ENCODE assay signal across 8 mouse cellular contexts in genomic region chr11:80089817-80090214, GRCm38 (mm10). TPM values are rescaled to one million over a fixed set of nuclear protein-coding genes. Genes with fewer than 3 reads are reported as not detected.
DNase-seq lines count a peak whose midpoint lies in the region; ATAC-seq and TF ChIP-seq lines count a peak whose summit lies in the region.

No protein-coding gene starts in this region.

- no peaks in the 10 kb centered on the region for H3K4me1 ChIP-seq in kidney, embryonic 14.5 days (ENCODE audit: control insufficient read depth, insufficient read depth, low read length)
- H3K4me1 ChIP-seq in bone marrow, adult 2 months (ENCODE audit: control insufficient read depth, insufficient read depth, low read length): peaks cover 2% of the 10 kb centered on the region; the same call in 1 of the 2 replicates
- peaks cover 9% of the 10 kb centered on the region for H3K4me1 ChIP-seq in hindbrain, embryonic 12.5 days
- H3K4me1 ChIP-seq in midbrain, embryonic 12.5 days: peaks cover 16% of the 10 kb centered on the region

- TF ChIP-seq CTCF in bone marrow, adult 2 months (IDR thresholded peaks at IDR 0.05; ENCODE audit: control insufficient read depth, insufficient read depth, low read length): no peak

- TF ChIP-seq POLR2A in bone marrow, adult 2 months (IDR thresholded peaks at IDR 0.05; ENCODE audit: borderline replicate concordance, control insufficient read depth, low read depth, low read length): no peak

- H3K36me3 ChIP-seq in kidney, embryonic 14.5 days (ENCODE audit: control insufficient read depth, insufficient read depth, low read length): peaks cover 8% of the 10 kb centered on the region; the same call in 1 of the 2 replicates
- H3K36me3 ChIP-seq in hindbrain, embryonic 12.5 days: no peaks in the 10 kb centered on the region
- H3K36me3 ChIP-seq in midbrain, embryonic 12.5 days: no peaks in the 10 kb centered on the region

- no peak for ATAC-seq in kidney, embryonic 14.5 days (ENCODE audit: low FRiP score, low TSS enrichment)
- no peak for ATAC-seq in hindbrain, embryonic 12.5 days (ENCODE audit: low FRiP score)
- no peak for ATAC-seq in midbrain, embryonic 12.5 days (ENCODE audit: low FRiP score, low read depth)

- H3K27ac ChIP-seq in kidney, embryonic 14.5 days (ENCODE audit: low read depth, low read length): peak overlapping the region; percentile 55; the same call in 1 of the 2 replicates
- H3K27ac ChIP-seq in bone marrow, adult 2 months (ENCODE audit: control insufficient read depth, insufficient read depth, low read depth, low read length, poor library complexity): peak overlapping the region; percentile 71
- H3K27ac ChIP-seq in hindbrain, embryonic 12.5 days: no peak overlapping the region
- no peak overlapping the region; the same call in 1 of the 2 replicates for H3K27ac ChIP-seq in midbrain, embryonic 12.5 days (replicated peaks)

- under 1% methylated on average over 14 of the region's 14 CpGs for WGBS in kidney, embryonic 14.5 days
- WGBS in bone marrow, adult 2 months: under 1% methylated on average over 14 of the region's 14 CpGs
- WGBS in hindbrain, embryonic 12.5 days: 2% methylated on average over 14 of the region's 14 CpGs
- WGBS in midbrain, embryonic 12.5 days: 1% methylated on average over 14 of the region's 14 CpGs

- peak overlapping the region; percentile 99 for H3K4me3 ChIP-seq in kidney, embryonic 14.5 days (ENCODE audit: low read length)
- peak overlapping the region; percentile 98 for H3K4me3 ChIP-seq in bone marrow, adult 2 months (replicated peaks; ENCODE audit: control insufficient read depth, low read depth, low read length)
- peak overlapping the region; percentile 74 for H3K4me3 ChIP-seq in hindbrain, embryonic 12.5 days
- H3K4me3 ChIP-seq in midbrain, embryonic 12.5 days: peak overlapping the region; percentile 99

- H3K4me2 ChIP-seq in kidney, embryonic 14.5 days (replicated peaks; ENCODE audit: low read depth, low read length): peak overlapping the region; percentile 81
- H3K4me2 ChIP-seq in hindbrain, embryonic 12.5 days (replicated peaks): peak overlapping the region; percentile 84
- peak overlapping the region; percentile 92 for H3K4me2 ChIP-seq in midbrain, embryonic 12.5 days (replicated peaks)

- no peaks in the 10 kb centered on the region for H3K27me3 ChIP-seq in kidney, embryonic 14.5 days (ENCODE audit: control insufficient read depth, insufficient read depth, low read length)
- no peaks in the 10 kb centered on the region for H3K27me3 ChIP-seq in hindbrain, embryonic 12.5 days
- H3K27me3 ChIP-seq in midbrain, embryonic 12.5 days: no peaks in the 10 kb centered on the region

- H3K9me3 ChIP-seq in kidney, embryonic 14.5 days (ENCODE audit: control insufficient read depth, low read length): no peaks in the 10 kb centered on the region
- H3K9me3 ChIP-seq in hindbrain, embryonic 12.5 days (replicated peaks): no peaks in the 10 kb centered on the region
- H3K9me3 ChIP-seq in midbrain, embryonic 12.5 days: no peaks in the 10 kb centered on the region

- no peak for DNase-seq in kidney, postnatal 4 days
- DNase-seq in urinary bladder, postnatal 36 days (ENCODE audit: low spot score in 2 of 2): no peak
- no peak for DNase-seq in layer of hippocampus, adult 18-20 months (ENCODE audit: low spot score in 2 of 2)
- DNase-seq in cerebellum, adult 9-10 months: no peak

- H3K9ac ChIP-seq in kidney, embryonic 14.5 days (ENCODE audit: low read depth, low read length): peak overlapping the region; percentile 96
- H3K9ac ChIP-seq in hindbrain, embryonic 12.5 days: peak overlapping the region; percentile 79
- H3K9ac ChIP-seq in midbrain, embryonic 12.5 days (replicated peaks): peak overlapping the region; percentile 97

RNA-seq across cellular contexts. Expression of gene Atad5, which starts 0.6 kb away (rescaled TPM):
- 12.3 and 15.8 TPM in 2 replicates for polyA plus RNA-seq in kidney, embryonic 14.5 days (2014; fragmentation: Nextera tagmentation; extraction: Ambion mirVana)
- polyA plus RNA-seq in bone marrow, adult 2 months (2011; ENCODE audit: insufficient read depth, insufficient read length, low replicate concordance, missing spikeins): 19.4 and 23.1 TPM in 2 replicates
- polyA plus RNA-seq in hindbrain, embryonic 12.5 days (2016; fragmentation: Nextera tagmentation; extraction: Ambion mirVana): 11.1 and 11.7 TPM in 2 replicates
- 13.8 and 14.5 TPM in 2 replicates for polyA plus RNA-seq in midbrain, embryonic 12.5 days (2016; fragmentation: Nextera tagmentation; extraction: Ambion mirVana)
- 1 to 10 TPM; 2.6 to 3.1 TPM for total RNA-seq in layer of hippocampus, adult 18-20 months (2021)

RNA-seq across cellular contexts. Expression of gene Crlf3, which starts 9.0 kb away (rescaled TPM):
- polyA plus RNA-seq in kidney, embryonic 14.5 days (2014; fragmentation: Nextera tagmentation; extraction: Ambion mirVana): 36.9 and 48.2 TPM in 2 replicates
- 35.5 and 47.8 TPM in 2 replicates for polyA plus RNA-seq in bone marrow, adult 2 months (2011; ENCODE audit: insufficient read depth, insufficient read length, low replicate concordance, missing spikeins)
- 29.9 and 30.1 TPM in 2 replicates for polyA plus RNA-seq in hindbrain, embryonic 12.5 days (2016; fragmentation: Nextera tagmentation; extraction: Ambion mirVana)
- polyA plus RNA-seq in midbrain, embryonic 12.5 days (2016; fragmentation: Nextera tagmentation; extraction: Ambion mirVana): 22.6 and 24.6 TPM in 2 replicates
- total RNA-seq in layer of hippocampus, adult 18-20 months (2021): 10 to 100 TPM; 16.6 to 27.7 TPM

RNA-seq across cellular contexts. Expression of gene Tefm, which starts 52.2 kb away (rescaled TPM):
- 33.5 and 36.5 TPM in 2 replicates for polyA plus RNA-seq in kidney, embryonic 14.5 days (2014; fragmentation: Nextera tagmentation; extraction: Ambion mirVana)
- polyA plus RNA-seq in bone marrow, adult 2 months (2011; ENCODE audit: insufficient read depth, insufficient read length, low replicate concordance, missing spikeins): 2.0 and 5.3 TPM in 2 replicates
- 23.6 and 26.4 TPM in 2 replicates for polyA plus RNA-seq in hindbrain, embryonic 12.5 days (2016; fragmentation: Nextera tagmentation; extraction: Ambion mirVana)
- 31.6 and 33.2 TPM in 2 replicates for polyA plus RNA-seq in midbrain, embryonic 12.5 days (2016; fragmentation: Nextera tagmentation; extraction: Ambion mirVana)
- total RNA-seq in layer of hippocampus, adult 18-20 months (2021): 1 to 10 TPM; 8.4 to 9.6 TPM

Comparison
In these comparisons a context has a peak if more than half of its experiments do, and no peak if none do; other contexts are left out.
1. H3K27ac ChIP-seq: peak in kidney, embryonic 14.5 days (single experiment) and bone marrow, adult 2 months (single experiment); none in hindbrain, embryonic 12.5 days (single experiment) and midbrain, embryonic 12.5 days (single experiment).
2. Peak in every context shown above with its lines, with median percentiles within 50 percentile points of each other: H3K4me2 ChIP-seq, H3K4me3 ChIP-seq and H3K9ac ChIP-seq.